Mouse (Mus musculus) C2C12 (cell line): Measurements from ENCODE around the gene Cd209g. TPM values are rescaled to one million over a fixed set of nuclear protein-coding genes. Genes with fewer than 3 reads are reported as not detected.
"Not testable (repeated sequence)": the region's sequence is repeated elsewhere in the genome, so short reads cannot be mapped to it uniquely, and the experiment has no call there.

ENCODE experiments used
- H3K27me3 ChIP-seq: one replicate; pipeline ENCODE4 v1.6.1; 2011; ENCODE audit not compliant: control insufficient read depth, insufficient read depth, insufficient read length
- H3K36me3 ChIP-seq: one replicate; pipeline ENCODE4 v1.6.1; 2011; ENCODE audit not compliant: control insufficient read depth, insufficient read depth
- H3K4me3 ChIP-seq: one replicate; pipeline ENCODE4 v1.5.1; 2011; ENCODE audit warnings: mild to moderate bottlenecking, control low read depth; ENCODE audit not compliant: poor library complexity, insufficient read depth, severe bottlenecking
- H3K79me2 ChIP-seq: one replicate; pipeline ENCODE4 v1.6.1; 2011; ENCODE audit not compliant: control insufficient read depth, insufficient read depth
- H3K79me3 ChIP-seq: one replicate; pipeline ENCODE4 v1.6.1; 2011; ENCODE audit warnings: low read depth, control low read depth
- H3ac ChIP-seq: one replicate; pipeline ENCODE3; 2011; ENCODE audit warnings: low read depth; ENCODE audit not compliant: control insufficient read depth, insufficient read length
- CEBPB ChIP-seq: IDR thresholded peaks from one replicate; pipeline ENCODE4 v1.6.1; 2011; ENCODE audit warnings: low read depth, mild to moderate bottlenecking, control low read depth, moderate library complexity
- CTCF ChIP-seq: IDR thresholded peaks from one replicate; pipeline ENCODE4 v1.5.1; 2011; ENCODE audit not compliant: control insufficient read depth, insufficient read depth, insufficient read length
- FOSL1 ChIP-seq: IDR thresholded peaks from one replicate; pipeline ENCODE4 v1.8.0; 2011; ENCODE audit warnings: mild to moderate bottlenecking, low read length; ENCODE audit not compliant: poor library complexity, insufficient read depth, severe bottlenecking
- MAX ChIP-seq: IDR thresholded peaks from one replicate; pipeline ENCODE4 v1.6.1; 2011; ENCODE audit warnings: mild to moderate bottlenecking, control low read depth
- MYOD1 ChIP-seq: IDR thresholded peaks from one replicate; pipeline ENCODE4 v1.6.1; 2011; ENCODE audit warnings: low read depth; ENCODE audit not compliant: control insufficient read depth, insufficient read length
- MYOG ChIP-seq: IDR thresholded peaks from one replicate; pipeline ENCODE4 v1.6.1; 2011; ENCODE audit not compliant: control insufficient read depth, insufficient read length; ENCODE audit errors: extremely low read depth
- USF1 ChIP-seq: IDR thresholded peaks from one replicate; pipeline ENCODE4 v1.6.1; 2011; ENCODE audit warnings: low read depth, mild to moderate bottlenecking, control low read depth, moderate library complexity
- long read RNA-seq, 2 experiments: library from polyadenylated mRNA; unstranded; transcript quantifications; one replicate each; pipeline ENCODE4 v2.0.0; 2019 to 2020
- polyA plus RNA-seq: library from polyadenylated mRNA; unstranded; fragments of >200 nt; fragmentation: generic; extraction: Trizol; gene quantifications from one replicate; pipeline ENCODE4 v1.2.1, GENCODE M21; 2012; ENCODE audit warnings: missing spikeins

The Cd209g gene
- polyA plus RNA-seq, result not detected
- long read RNA-seq, experiment 1, result 0 reads
- long read RNA-seq, experiment 2, result 0 reads

DNA sequence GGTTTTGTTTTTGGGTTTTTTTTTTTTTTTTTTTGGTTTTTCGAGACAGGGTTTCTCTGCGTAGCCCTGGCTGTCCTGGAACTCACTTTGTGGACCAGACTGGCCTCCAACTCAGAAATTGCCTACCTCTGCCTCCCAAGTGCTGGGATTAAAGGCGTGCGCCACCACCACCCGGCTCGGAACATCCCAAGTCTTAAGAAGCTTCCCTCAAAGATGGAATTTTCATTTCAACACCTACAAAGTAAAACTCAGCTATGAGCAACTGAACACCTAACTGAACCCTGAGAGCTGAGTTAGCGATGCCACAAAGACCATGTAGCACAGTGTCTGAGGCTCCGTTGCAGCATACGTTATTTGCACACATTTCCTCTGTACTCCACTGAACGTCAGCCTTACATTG is at the start of gene Cd209g:
Gene Cd209g (plus strand): TSS at position 301 of the 400 bp plus-strand sequence.
- TF ChIP-seq CTCF (no peak), MAX (no peak), MYOD1 (no peak), FOSL1 (no peak), MYOG (no peak), CEBPB (no peak), USF1 (no peak)
- no peak within 1 kb of the TSS for H3K4me3 ChIP-seq

DNA sequence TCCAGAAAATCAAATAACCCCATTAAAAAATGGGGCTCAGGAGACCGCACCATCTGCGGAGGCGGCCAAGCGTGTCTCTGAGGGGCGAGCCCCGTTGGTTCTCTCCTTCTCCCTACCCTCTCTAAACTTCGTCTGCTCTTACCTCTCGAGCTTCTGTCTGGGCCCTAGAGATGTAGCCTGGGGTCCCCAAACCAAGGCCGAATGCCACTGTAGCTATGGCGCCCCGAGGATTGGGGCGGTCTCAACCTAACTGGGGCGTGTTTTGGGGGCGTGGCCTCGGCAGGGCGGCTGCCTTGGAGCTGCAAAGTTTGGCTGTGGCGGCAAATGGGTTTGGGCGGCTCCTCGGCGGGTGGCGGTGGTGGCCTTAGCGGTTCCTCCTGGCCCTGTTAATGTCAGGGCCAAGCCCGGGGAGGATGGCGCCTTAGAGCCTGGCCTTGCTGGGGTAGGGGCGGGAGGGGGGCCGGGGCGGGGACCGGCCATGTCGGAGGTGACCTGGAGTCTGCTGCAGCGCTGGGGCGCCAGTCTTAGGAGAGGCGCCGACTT is 46.6 kb upstream of the Cd209g start:
- H3ac ChIP-seq, H3K79me2 ChIP-seq, H3K79me3 ChIP-seq, H3K4me3 ChIP-seq, H3K36me3 ChIP-seq, H3K27me3 ChIP-seq: not testable (repeated sequence)

More for the DNA sequence above, at the start of gene Cd209g:
- Histone ChIP-seq H3K79me3 (no peaks in the 10 kb centered on the region), H3ac (no peak within 1 kb of the TSS), H3K36me3 (no peaks in the 10 kb centered on the region), H3K27me3 (peaks cover 8% of the 10 kb centered on the region), H3K79me2 (no peaks in the 10 kb centered on the region)

DNA sequence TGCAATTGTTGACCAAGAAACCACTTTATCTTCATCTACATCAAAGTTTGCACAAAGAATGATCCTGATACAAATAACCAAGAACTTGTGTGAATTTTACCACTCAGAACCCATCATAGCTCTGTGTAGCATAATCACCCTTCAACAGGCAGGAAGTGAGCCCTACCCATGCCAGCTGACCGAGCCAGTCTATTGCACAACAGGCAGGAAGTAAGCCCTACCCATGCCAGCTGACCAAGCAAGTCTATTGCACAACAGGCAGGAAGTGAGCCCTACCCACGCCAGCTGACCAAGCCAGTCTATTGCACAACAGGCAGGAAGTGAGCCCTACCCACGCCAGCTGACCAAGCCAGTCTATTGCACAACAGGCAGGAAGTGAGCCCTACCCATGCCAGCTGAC is 45.4 kb upstream of the Cd209g start:
- not testable (repeated sequence) for H3K79me3 ChIP-seq, H3K4me3 ChIP-seq, H3K36me3 ChIP-seq, H3K79me2 ChIP-seq, H3ac ChIP-seq, H3K27me3 ChIP-seq
- peak; percentile 72 for TF ChIP-seq CEBPB

DNA sequence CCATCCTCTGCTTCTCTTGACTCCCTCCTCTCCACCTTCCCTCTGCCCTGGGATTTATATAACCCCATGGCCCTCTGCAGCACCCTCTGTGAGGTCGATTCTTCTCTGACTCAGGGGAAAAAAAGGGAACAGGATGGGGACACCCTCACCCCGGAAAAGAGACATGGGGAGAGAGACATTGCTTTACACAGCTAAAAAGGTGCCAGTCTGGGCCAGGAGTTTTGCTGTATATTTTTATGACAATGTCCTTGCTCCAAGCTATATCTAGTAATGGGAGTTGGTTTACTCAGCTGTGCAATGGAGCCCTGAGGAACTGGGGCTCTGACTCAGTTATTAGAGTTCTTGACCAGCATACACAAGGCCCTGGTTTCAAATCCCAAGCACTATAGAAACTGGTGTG is 28.2 kb upstream of the Cd209g start, which contains the start of gene Cd209f:
Gene Cd209f (minus strand): TSS at position 101 of the 400 bp plus-strand sequence.
- not testable (repeated sequence) for H3K4me3 ChIP-seq, H3K79me3 ChIP-seq, H3K27me3 ChIP-seq, H3ac ChIP-seq, H3K79me2 ChIP-seq, H3K36me3 ChIP-seq

DNA sequence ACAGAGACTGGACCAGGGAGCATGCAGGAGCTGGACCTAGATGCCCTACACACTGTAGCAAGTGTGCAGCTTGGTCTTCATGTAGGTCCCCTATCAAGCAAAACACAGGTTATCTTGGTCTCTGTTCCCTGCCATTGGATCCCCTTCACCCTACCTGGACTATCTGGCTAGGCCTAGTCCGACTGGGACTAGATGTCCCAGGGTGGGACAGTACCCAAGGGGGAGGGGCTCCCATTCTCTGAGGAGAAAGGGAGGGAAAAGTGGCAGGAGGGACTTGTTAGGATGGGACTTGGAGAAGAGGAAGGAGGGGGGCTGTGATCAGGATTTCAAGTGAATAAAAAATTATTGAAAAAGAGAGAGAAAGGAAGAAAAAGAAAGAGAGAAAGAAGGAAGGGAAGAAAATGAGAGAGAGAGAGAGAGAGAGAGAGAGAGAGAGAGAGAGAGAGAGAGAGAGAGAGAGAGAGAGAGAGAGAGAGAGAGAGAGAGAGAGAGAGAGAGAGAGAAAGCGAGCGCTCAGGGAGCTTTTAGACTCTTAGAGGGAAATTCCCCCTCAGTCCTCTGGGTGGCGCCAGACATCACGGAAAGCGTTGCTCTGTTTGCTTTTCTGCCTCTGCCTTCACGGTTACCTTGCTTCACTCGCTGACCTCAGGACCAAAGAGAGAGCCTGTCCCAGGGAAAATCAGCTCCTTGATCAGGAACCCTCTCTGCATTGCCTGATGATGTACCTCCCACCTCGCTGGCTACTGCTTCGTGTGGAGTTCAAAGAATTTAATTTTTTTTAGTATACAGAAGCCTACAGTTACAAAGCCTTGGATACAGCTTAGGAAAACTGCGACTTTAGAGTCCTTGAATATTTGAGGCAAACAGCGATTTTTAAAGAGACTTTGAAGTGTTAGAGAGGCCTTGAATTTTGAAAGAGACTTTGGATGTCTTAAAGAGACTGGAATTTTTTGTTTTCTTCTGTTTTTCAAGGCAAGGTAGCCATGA is 6.1 kb downstream of the Cd209g start:
- no peak for TF ChIP-seq MYOG
- no peak for TF ChIP-seq CEBPB
- TF ChIP-seq CTCF, result peak; percentile 65
- H3K4me3 ChIP-seq, result no peak overlapping the region
- H3K27me3 ChIP-seq, result peaks cover 10% of the 10 kb centered on the region
- H3K79me2 ChIP-seq, result no peaks in the 10 kb centered on the region
- H3K79me3 ChIP-seq, result no peaks in the 10 kb centered on the region
- H3K36me3 ChIP-seq, result no peaks in the 10 kb centered on the region
- H3ac ChIP-seq, result no peak overlapping the region

DNA sequence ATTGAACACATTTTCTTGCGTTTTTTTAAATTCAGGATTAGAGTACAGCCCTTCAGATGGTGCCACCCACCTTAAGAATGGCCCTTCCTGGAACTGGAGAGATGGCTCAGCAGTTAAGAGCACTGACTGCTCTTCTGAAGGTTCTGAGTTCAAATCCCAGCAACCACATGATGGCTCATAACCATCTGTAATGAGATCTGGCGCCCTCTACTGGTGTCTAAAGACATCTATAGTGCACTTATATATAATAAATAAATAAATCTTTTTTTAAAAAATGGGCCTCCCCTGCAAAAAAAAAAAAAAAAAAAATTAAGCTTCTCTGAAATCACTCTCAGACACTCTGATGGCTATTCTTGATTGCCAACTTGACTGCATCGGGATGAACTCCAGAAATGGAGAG is 7.8 kb downstream of the Cd209g start:
- Histone ChIP-seq H3K36me3 (no peaks in the 10 kb centered on the region), H3K4me3 (no peak overlapping the region), H3ac (no peak overlapping the region), H3K79me2 (no peaks in the 10 kb centered on the region), H3K27me3 (peaks cover 13% of the 10 kb centered on the region), H3K79me3 (no peaks in the 10 kb centered on the region)
- TF ChIP-seq USF1, result no peak
- no peak for TF ChIP-seq MAX

DNA sequence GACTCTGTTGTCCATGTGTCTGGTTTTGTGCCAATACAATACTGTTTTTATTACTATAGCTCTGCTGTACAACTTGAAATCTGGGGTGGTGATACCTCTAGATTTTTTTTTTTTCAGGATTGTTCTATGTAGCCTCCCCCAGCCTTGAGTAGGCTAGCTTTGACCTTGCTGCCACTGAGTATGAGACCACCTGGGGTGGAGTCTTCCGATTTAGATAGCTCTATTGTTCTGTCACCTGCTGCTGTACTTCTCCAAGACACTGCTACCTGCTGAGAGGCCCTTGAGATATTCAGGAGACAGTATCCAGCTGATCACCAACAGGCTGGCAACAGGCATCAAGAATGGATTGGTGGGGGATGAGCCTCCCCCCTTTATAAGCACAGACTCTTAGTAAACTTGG is 13.4 kb downstream of the Cd209g start:
- Histone ChIP-seq H3ac (no peak overlapping the region), H3K4me3 (no peak overlapping the region), H3K79me2 (no peaks in the 10 kb centered on the region), H3K36me3 (no peaks in the 10 kb centered on the region), H3K79me3 (no peaks in the 10 kb centered on the region), H3K27me3 (peaks cover 5% of the 10 kb centered on the region)
- no peak for TF ChIP-seq CTCF
- no peak for TF ChIP-seq MAX
- TF ChIP-seq MYOG, result no peak
